Comparison of ENCODE assay signal across 19 mouse cellular contexts in genomic region chr7:123359101-123359500, GRCm38 (mm10). TPM values are rescaled to one million over a fixed set of nuclear protein-coding genes. Genes with fewer than 3 reads are reported as not detected.
A peak's percentile ranks its signal among the peaks of the same experiment; 100 is the strongest.
DNase-seq lines count a peak whose midpoint lies in the region; ATAC-seq and TF ChIP-seq lines count a peak whose summit lies in the region.
"Had no signal": no experiment of that assay in that cellular context is flagged by ENCODE, and none has a peak within 500 bp of the region (broad histone marks: within the 10 kb centered on the region; RNA-seq: fewer than 3 reads in every experiment).

No protein-coding gene starts in this region.

- H3K9me3 ChIP-seq in hindbrain, postnatal 0 days (ENCODE audit: low read length), result no peaks in the 10 kb centered on the region
- no peaks in the 10 kb centered on the region for H3K9me3 ChIP-seq in hindbrain, embryonic 10.5 days
- H3K9me3 ChIP-seq in midbrain, postnatal 0 days (ENCODE audit: low read length), result no peaks in the 10 kb centered on the region
- H3K9me3 ChIP-seq: forebrain, embryonic 15.5 days; heart, embryonic 13.5 days; kidney, embryonic 15.5 days; neural tube, embryonic 12.5 days had no signal

- H3K36me3 ChIP-seq in hindbrain, postnatal 0 days (ENCODE audit: insufficient read depth, low read length), result no peaks in the 10 kb centered on the region
- H3K36me3 ChIP-seq in hindbrain, embryonic 10.5 days, result peaks cover 12% of the 10 kb centered on the region
- H3K36me3 ChIP-seq in midbrain, postnatal 0 days (ENCODE audit: insufficient read depth, low read length), result no peaks in the 10 kb centered on the region
- H3K36me3 ChIP-seq: forebrain, embryonic 15.5 days; kidney, embryonic 15.5 days; neural tube, embryonic 12.5 days had no signal

- H3K9ac ChIP-seq in hindbrain, postnatal 0 days (replicated peaks; ENCODE audit: low read length), result no peak overlapping the region
- H3K9ac ChIP-seq in midbrain, postnatal 0 days (replicated peaks; ENCODE audit: low read length, poor library complexity, severe bottlenecking), result no peak overlapping the region
- H3K9ac ChIP-seq: forebrain, embryonic 15.5 days; heart, embryonic 13.5 days; kidney, embryonic 15.5 days; neural tube, embryonic 12.5 days had no signal

- no peak overlapping the region for H3K4me3 ChIP-seq in hindbrain, postnatal 0 days (ENCODE audit: low read length)
- no peak overlapping the region for H3K4me3 ChIP-seq in hindbrain, embryonic 10.5 days
- no peak overlapping the region for H3K4me3 ChIP-seq in midbrain, postnatal 0 days (ENCODE audit: low read depth, low read length)
- H3K4me3 ChIP-seq: forebrain, embryonic 15.5 days; heart, embryonic 13.5 days; kidney, embryonic 15.5 days; neural tube, embryonic 12.5 days had no signal

- no peak overlapping the region for H3K4me2 ChIP-seq in hindbrain, postnatal 0 days (ENCODE audit: low read depth, low read length)
- H3K4me2 ChIP-seq in midbrain, postnatal 0 days (ENCODE audit: low read depth, low read length, poor library complexity, severe bottlenecking), result no peak overlapping the region
- H3K4me2 ChIP-seq: forebrain, embryonic 15.5 days; heart, embryonic 13.5 days; kidney, embryonic 15.5 days; neural tube, embryonic 12.5 days had no signal

- TF ChIP-seq POLR2A in brain, embryonic 14.5 days (IDR thresholded peaks at IDR 0.05; ENCODE audit: borderline replicate concordance, extremely low read depth, insufficient read depth, insufficient read length, poor library complexity, severe bottlenecking), result no peak

- TF ChIP-seq CTCF in hindbrain, postnatal 0 days (IDR thresholded peaks at IDR 0.05; ENCODE audit: low read depth), result no peak
- no peak for TF ChIP-seq CTCF in brain, embryonic 14.5 days (IDR thresholded peaks at IDR 0.05; ENCODE audit: borderline replicate concordance, extremely low read depth, insufficient read depth, insufficient read length)
- TF ChIP-seq CTCF in midbrain, postnatal 0 days (IDR thresholded peaks at IDR 0.05), result no peak

- DNase-seq in hindbrain, postnatal 0 days (ENCODE audit: low spot score), result peak; percentile 38
- no peak for DNase-seq in hindbrain, embryonic 10.5 days (ENCODE audit: low spot score)
- peak; percentile 39 for DNase-seq in brain, embryonic 14.5 days (ENCODE audit: low read depth)
- DNase-seq in cerebellum, adult 9-10 months, result peak; percentile 74
- peak; percentile 53 for DNase-seq in midbrain, postnatal 0 days (ENCODE audit: low spot score)
- no peak for DNase-seq in urinary bladder, postnatal 14 days (ENCODE audit: low spot score)
- no peak for DNase-seq in ovary, postnatal 10 days (ENCODE audit: low spot score)
- no peak for DNase-seq in right cerebral cortex, postnatal 25 days
- DNase-seq: adrenal gland, postnatal 25 days; heart, postnatal 4 days; liver; lung, adult 18-20 months; thymus, adult 2 months had no signal

- no peak for ATAC-seq in hindbrain, postnatal 0 days
- ATAC-seq in midbrain, postnatal 0 days (ENCODE audit: low FRiP score), result no peak
- ATAC-seq: activated CD4-positive, CD25-positive, alpha-beta regulatory T cell, adult 4 months; forebrain, embryonic 15.5 days; Patski had no signal

- H3K4me1 ChIP-seq in hindbrain, postnatal 0 days (ENCODE audit: insufficient read depth, low read length), result no peaks in the 10 kb centered on the region
- H3K4me1 ChIP-seq in hindbrain, embryonic 10.5 days (replicated peaks), result peaks cover 10% of the 10 kb centered on the region
- H3K4me1 ChIP-seq in midbrain, postnatal 0 days (ENCODE audit: insufficient read depth, low read length), result no peaks in the 10 kb centered on the region
- H3K4me1 ChIP-seq: neural tube, embryonic 12.5 days had no signal

- WGBS in hindbrain, postnatal 0 days, result 55% methylated on average over 7 of the region's 7 CpGs
- 77% methylated on average over 7 of the region's 7 CpGs for WGBS in hindbrain, embryonic 10.5 days
- WGBS in midbrain, postnatal 0 days, result 42% methylated on average over 7 of the region's 7 CpGs

- H3K27ac ChIP-seq in hindbrain, postnatal 0 days, result no peak overlapping the region
- H3K27ac ChIP-seq in hindbrain, embryonic 10.5 days, result no peak overlapping the region
- H3K27ac ChIP-seq in midbrain, postnatal 0 days (ENCODE audit: low read depth, low read length), result no peak overlapping the region
- H3K27ac ChIP-seq: forebrain, embryonic 15.5 days; heart, embryonic 13.5 days; kidney, embryonic 15.5 days; neural tube, embryonic 12.5 days had no signal

- no peaks in the 10 kb centered on the region for H3K27me3 ChIP-seq in hindbrain, postnatal 0 days (ENCODE audit: insufficient read depth, low read length)
- H3K27me3 ChIP-seq in hindbrain, embryonic 10.5 days (ENCODE audit: insufficient read depth, poor library complexity, severe bottlenecking), result no peaks in the 10 kb centered on the region
- H3K27me3 ChIP-seq in midbrain, postnatal 0 days (ENCODE audit: insufficient read depth, low read length), result no peaks in the 10 kb centered on the region
- H3K27me3 ChIP-seq: forebrain, embryonic 15.5 days; heart, embryonic 13.5 days; kidney, embryonic 15.5 days; neural tube, embryonic 12.5 days; Patski had no signal

RNA-seq across cellular contexts. Expression of gene Lcmt1, which starts 10.5 kb away (rescaled TPM):
- total RNA-seq in hindbrain, postnatal 0 days (2014; rRNA removed), result 55.2 and 64.5 TPM in 2 replicates
- polyA plus RNA-seq in hindbrain, postnatal 0 days (2015; fragmentation: Nextera tagmentation; extraction: Ambion mirVana), result 97.4 and 102 TPM in 2 replicates
- 57.9 and 58.0 TPM in 2 replicates for polyA plus RNA-seq in hindbrain, embryonic 10.5 days (2016; fragmentation: Nextera tagmentation; extraction: Ambion mirVana)
- 68.8 and 70.6 TPM in 2 replicates for polyA plus RNA-seq in brain, embryonic 14.5 days (2012; rRNA removed)
- 62.8 and 74.8 TPM in 2 replicates for total RNA-seq in midbrain, postnatal 0 days (2014; rRNA removed)
- 114 and 115 TPM in 2 replicates for polyA plus RNA-seq in midbrain, postnatal 0 days (2015; fragmentation: Nextera tagmentation; extraction: Ambion mirVana)

RNA-seq across cellular contexts. Expression of gene Arhgap17, which starts 10.6 kb away (rescaled TPM):
- total RNA-seq in hindbrain, postnatal 0 days (2014; rRNA removed), result 16.2 and 19.8 TPM in 2 replicates
- 6.4 and 7.2 TPM in 2 replicates for polyA plus RNA-seq in hindbrain, postnatal 0 days (2015; fragmentation: Nextera tagmentation; extraction: Ambion mirVana)
- 31.4 TPM in 2 replicates for polyA plus RNA-seq in hindbrain, embryonic 10.5 days (2016; fragmentation: Nextera tagmentation; extraction: Ambion mirVana)
- polyA plus RNA-seq in brain, embryonic 14.5 days (2012; rRNA removed), result 23.2 and 24.4 TPM in 2 replicates
- total RNA-seq in midbrain, postnatal 0 days (2014; rRNA removed), result 4.8 and 12.1 TPM in 2 replicates
- polyA plus RNA-seq in midbrain, postnatal 0 days (2015; fragmentation: Nextera tagmentation; extraction: Ambion mirVana), result 5.3 and 6.3 TPM in 2 replicates

Comparison
In these comparisons a context has a peak if more than half of its experiments do, and no peak if none do; other contexts are left out.
1. DNase-seq: peak in hindbrain, postnatal 0 days (single experiment), brain, embryonic 14.5 days (single experiment), cerebellum, adult 9-10 months (single experiment) and midbrain, postnatal 0 days (single experiment); none in hindbrain, embryonic 10.5 days (single experiment), urinary bladder, postnatal 14 days (single experiment), ovary, postnatal 10 days (single experiment) and right cerebral cortex, postnatal 25 days (single experiment).